Mouse (Mus musculus) inflammation-experienced regulatory T-cells, adult 16 weeks (primary cell): ENCODE results near the gene Umodl1. TPM values are rescaled to one million over a fixed set of nuclear protein-coding genes. Genes with fewer than 3 reads are reported as not detected.

Source experiments
- polyA plus RNA-seq: library from polyadenylated mRNA; unstranded; fragments of 100-300 nt; shearing (Covaris generic); gene quantifications from one replicate; pipeline ENCODE4 v1.2.1, GENCODE M21; 2017

Umodl1 gene
- not detected for polyA plus RNA-seq

GRCm38 (mm10) chr17:30954340-30954739 lies at the start of gene Umodl1:
Gene Umodl1, plus strand, starts transcription at chr17:30954640.

GRCm38 (mm10) chr17:31057151-31057890 lies 102.9 kb downstream of the Umodl1 start, which contains the start of gene Abcg1:
Gene Abcg1, plus strand, starts transcription at chr17:31057675.

Other genes with a start within 250 kb of the Umodl1 start
- gene Glp1r, start 52.8 kb upstream of the Umodl1 start, polyA plus RNA-seq: 0.12 TPM
- gene Abcg1, start 103.0 kb downstream of the Umodl1 start, polyA plus RNA-seq: 50.7 TPM
- not detected for gene Tff3, start 175.0 kb downstream of the Umodl1 start, polyA plus RNA-seq
- gene Tff2, start 189.6 kb downstream of the Umodl1 start, polyA plus RNA-seq: not detected
- not detected for gene Tff1, start 210.6 kb downstream of the Umodl1 start, polyA plus RNA-seq
- 1.1 TPM for gene Tmprss3, start 244.3 kb downstream of the Umodl1 start, polyA plus RNA-seq